Mouse (Mus musculus) stomach, postnatal 0 days (tissue): ENCODE measurements at regions not wholly inside any gene's neighbourhood (a gene's known extent, or its start where the extent isn't known, plus 50 kb on each side); places are given as distances from the start of the nearest gene placed in this dataset.

Experiments
- CTCF ChIP-seq: IDR thresholded peaks from 2 replicates; pipeline ENCODE4 v1.5.1; 2016; ENCODE audit warnings: antibody characterized with exemption, low read depth, mild to moderate bottlenecking, moderate library complexity
- EP300 ChIP-seq: optimal IDR thresholded peaks from 2 replicates; pipeline ENCODE3; 2016; ENCODE audit warnings: antibody characterized with exemption

GRCm38 (mm10) chr12:77177303-77177702 is 60.6 kb upstream of the Fut8 start:
- TF ChIP-seq CTCF (no peak), EP300 (no peak)
